Mouse (Mus musculus) kidney, embryonic 15.5 days (tissue): Measurements from ENCODE around the gene Myadm. TPM values are rescaled to one million over a fixed set of nuclear protein-coding genes. Genes with fewer than 3 reads are reported as not detected.

ENCODE experiments used
- ATAC-seq: fragments of 200-750 bp; cut with Nextera tagmentation; replicated peaks from 2 replicates; pipeline ENCODE4 v1.8.0; 2017; ENCODE audit warnings: moderate TSS enrichment; ENCODE audit not compliant: low FRiP score
- H3K27ac ChIP-seq: fragments of 300-500 bp; sonication (generic); 2 replicates; pipeline ENCODE4 v1.5.1; 2015; ENCODE audit warnings: mild to moderate bottlenecking, inconsistent platforms
- H3K27me3 ChIP-seq: fragments of 300-500 bp; sonication (generic); 2 replicates; pipeline ENCODE4 v1.6.1; 2015; ENCODE audit warnings: inconsistent platforms
- H3K36me3 ChIP-seq: fragments of 300-500 bp; sonication (generic); 2 replicates; pipeline ENCODE4 v1.6.1; 2015; ENCODE audit warnings: inconsistent platforms
- H3K4me1 ChIP-seq: fragments of 300-500 bp; sonication (generic); 2 replicates; pipeline ENCODE4 v1.6.1; 2015; ENCODE audit warnings: inconsistent platforms
- H3K4me2 ChIP-seq: fragments of 300-500 bp; sonication (generic); 2 replicates; pipeline ENCODE4 v1.6.1; 2015; ENCODE audit warnings: moderate library complexity, mild to moderate bottlenecking, inconsistent platforms
- H3K4me3 ChIP-seq: fragments of 300-500 bp; sonication (generic); replicated peaks from 2 replicates; pipeline ENCODE4 v1.5.1; 2015; ENCODE audit warnings: mild to moderate bottlenecking, inconsistent platforms
- H3K9ac ChIP-seq: fragments of 300-500 bp; sonication (generic); 2 replicates; pipeline ENCODE4 v1.6.1; 2015; ENCODE audit warnings: mild to moderate bottlenecking, inconsistent platforms
- H3K9me3 ChIP-seq: fragments of 300-500 bp; sonication (generic); replicated peaks from 2 replicates; pipeline ENCODE4 v1.6.1; 2016; ENCODE audit warnings: inconsistent platforms
- WGBS: fragments of 180-500 bp; shearing (Covaris S2); methylation state at CpG from one replicate; pipeline ENCODE4 v1.1.7; 2015; ENCODE audit warnings: mixed read lengths; 5-methylcytosine and 5-hydroxymethylcytosine counted together
- polyA plus RNA-seq: library from polyadenylated mRNA; unstranded; fragments of >200 nt; fragmentation: Nextera tagmentation; extraction: Ambion mirVana; gene quantifications from 2 replicates; pipeline ENCODE4 v1.2.1, GENCODE M21; 2015

The Myadm gene
- polyA plus RNA-seq, 1 experiment from 2014 or later = 93.8 TPM

- Histone ChIP-seq H3K4me2 (peak overlapping the region; percentile 74), H3K27me3 (peaks cover 61% of the 10 kb centered on the region), H3K27ac (no peak overlapping the region), H3K9me3 (no peaks in the 10 kb centered on the region), H3K4me1 (peaks cover 31% of the 10 kb centered on the region), H3K4me3 (peak overlapping the region; percentile 40), H3K36me3 (peaks cover 21% of the 10 kb centered on the region), H3K9ac (no peak overlapping the region)
- ATAC-seq = peak; percentile 20; the same call in 1 of the 2 replicates
- WGBS = 0% methylated on average over 24 of the region's 29 CpGs
These were observed 14.4 kb downstream of the Myadm start for GRCm38 (mm10) chr7:3303276-3303781.

- no peak overlapping the region for H3K9ac ChIP-seq
- peaks cover 16% of the 10 kb centered on the region for H3K36me3 ChIP-seq
- no peak overlapping the region for H3K27ac ChIP-seq
- 5% methylated on average over 12 of the region's 12 CpGs for WGBS
- H3K27me3 ChIP-seq = peaks cover 61% of the 10 kb centered on the region
- peaks cover 31% of the 10 kb centered on the region for H3K4me1 ChIP-seq
- H3K9me3 ChIP-seq = no peaks in the 10 kb centered on the region
- no peak for ATAC-seq
- peak overlapping the region; percentile 74 for H3K4me2 ChIP-seq
- H3K4me3 ChIP-seq = peak overlapping the region; percentile 40
These were observed 14.9 kb downstream of the Myadm start for GRCm38 (mm10) chr7:3303789-3304188.

GRCm38 (mm10) chr7:3304298-3304697 is 15.4 kb downstream of the Myadm start:
- H3K36me3 ChIP-seq = peaks cover 11% of the 10 kb centered on the region; the same call in 1 of the 2 replicates
- no peak overlapping the region for H3K27ac ChIP-seq
- peaks cover 61% of the 10 kb centered on the region for H3K27me3 ChIP-seq
- ATAC-seq = no peak
- H3K4me2 ChIP-seq = peak overlapping the region; percentile 74; the same call in 1 of the 2 replicates
- no peaks in the 10 kb centered on the region for H3K9me3 ChIP-seq
- WGBS = 6% methylated on average over 10 of the region's 10 CpGs
- H3K9ac ChIP-seq = no peak overlapping the region
- H3K4me3 ChIP-seq = 0 out of 2 replicates have a peak overlapping the region, but pooled peaks have one; percentile 40
- H3K4me1 ChIP-seq = peaks cover 31% of the 10 kb centered on the region

- ATAC-seq = no peak
- Histone ChIP-seq H3K9ac (no peak overlapping the region), H3K27ac (no peak overlapping the region), H3K4me2 (no peak overlapping the region), H3K4me3 (no peak overlapping the region), H3K27me3 (peaks cover 54% of the 10 kb centered on the region), H3K36me3 (no peaks in the 10 kb centered on the region), H3K4me1 (peaks cover 31% of the 10 kb centered on the region), H3K9me3 (no peaks in the 10 kb centered on the region)
- WGBS = 71% methylated on average over 3 of the region's 3 CpGs
These were observed 17.5 kb downstream of the Myadm start for GRCm38 (mm10) chr7:3306400-3306799.

GRCm38 (mm10) chr7:3308646-3309045 is 19.8 kb downstream of the Myadm start:
- Histone ChIP-seq H3K36me3 (no peaks in the 10 kb centered on the region), H3K27me3 (peaks cover 35% of the 10 kb centered on the region), H3K4me1 (peaks cover 9% of the 10 kb centered on the region), H3K4me3 (no peak overlapping the region), H3K9me3 (no peaks in the 10 kb centered on the region), H3K27ac (no peak overlapping the region), H3K9ac (no peak overlapping the region), H3K4me2 (no peak overlapping the region)
- no peak for ATAC-seq
- WGBS = 14% methylated on average over 4 of the region's 4 CpGs

GRCm38 (mm10) chr7:3310233-3310632 is 21.4 kb downstream of the Myadm start:
- Histone ChIP-seq H3K4me3 (no peak overlapping the region), H3K36me3 (no peaks in the 10 kb centered on the region), H3K27ac (no peak overlapping the region), H3K27me3 (peaks cover 19% of the 10 kb centered on the region), H3K4me1 (no peaks in the 10 kb centered on the region), H3K9me3 (no peaks in the 10 kb centered on the region), H3K9ac (no peak overlapping the region), H3K4me2 (no peak overlapping the region)
- no peak for ATAC-seq
- WGBS = 97% methylated on average over 7 of the region's 7 CpGs

- H3K9ac ChIP-seq = no peak overlapping the region
- no peak overlapping the region for H3K27ac ChIP-seq
- WGBS = 78% methylated on average over 8 of the region's 8 CpGs
- H3K9me3 ChIP-seq = no peaks in the 10 kb centered on the region
- no peaks in the 10 kb centered on the region for H3K27me3 ChIP-seq
- no peak overlapping the region for H3K4me3 ChIP-seq
- H3K4me2 ChIP-seq = no peak overlapping the region
- 0 out of 2 replicates have a peak, but pooled peaks cover 5% of the 10 kb centered on the region for H3K4me1 ChIP-seq
- ATAC-seq = no peak
- H3K36me3 ChIP-seq = no peaks in the 10 kb centered on the region
These were observed 24.7 kb downstream of the Myadm start for GRCm38 (mm10) chr7:3313571-3313970.

GRCm38 (mm10) chr7:3314121-3314520 is 25.2 kb downstream of the Myadm start:
- H3K4me3 ChIP-seq = no peak overlapping the region
- H3K4me1 ChIP-seq = 0 out of 2 replicates have a peak, but pooled peaks cover 5% of the 10 kb centered on the region
- H3K27me3 ChIP-seq = no peaks in the 10 kb centered on the region
- ATAC-seq = 0 out of 2 replicates have a peak, but pooled peaks have one; percentile 40
- no peaks in the 10 kb centered on the region for H3K9me3 ChIP-seq
- H3K36me3 ChIP-seq = no peaks in the 10 kb centered on the region
- WGBS = 59% methylated on average over 5 of the region's 5 CpGs
- no peak overlapping the region for H3K4me2 ChIP-seq
- H3K9ac ChIP-seq = no peak overlapping the region
- H3K27ac ChIP-seq = no peak overlapping the region

GRCm38 (mm10) chr7:3317704-3318103 is 28.8 kb downstream of the Myadm start:
- Histone ChIP-seq H3K4me1 (0 out of 2 replicates have a peak, but pooled peaks cover 5% of the 10 kb centered on the region), H3K27me3 (no peaks in the 10 kb centered on the region), H3K4me3 (no peak overlapping the region), H3K4me2 (no peak overlapping the region), H3K9me3 (no peaks in the 10 kb centered on the region), H3K9ac (no peak overlapping the region), H3K27ac (no peak overlapping the region), H3K36me3 (no peaks in the 10 kb centered on the region)
- no peak for ATAC-seq
- WGBS = 44% methylated on average over 4 of the region's 4 CpGs

GRCm38 (mm10) chr7:3320856-3321255 is 32.0 kb downstream of the Myadm start:
- Histone ChIP-seq H3K4me3 (no peak overlapping the region), H3K4me2 (no peak overlapping the region), H3K36me3 (no peaks in the 10 kb centered on the region), H3K9ac (no peak overlapping the region), H3K4me1 (0 out of 2 replicates have a peak, but pooled peaks cover 5% of the 10 kb centered on the region), H3K27ac (no peak overlapping the region), H3K9me3 (no peaks in the 10 kb centered on the region), H3K27me3 (no peaks in the 10 kb centered on the region)
- 72% methylated on average over 3 of the region's 3 CpGs for WGBS
- no peak for ATAC-seq

GRCm38 (mm10) chr7:3323826-3324225 is 34.9 kb downstream of the Myadm start:
- no peak for ATAC-seq
- H3K4me1 ChIP-seq = no peaks in the 10 kb centered on the region

GRCm38 (mm10) chr7:3327961-3328360 is 39.1 kb downstream of the Myadm start:
- Histone ChIP-seq H3K4me2 (no peak overlapping the region), H3K36me3 (no peaks in the 10 kb centered on the region), H3K4me1 (peaks cover 30% of the 10 kb centered on the region), H3K27ac (no peak overlapping the region), H3K27me3 (peaks cover 18% of the 10 kb centered on the region), H3K9me3 (no peaks in the 10 kb centered on the region), H3K4me3 (no peak overlapping the region), H3K9ac (no peak overlapping the region)
- no peak for ATAC-seq
- 74% methylated on average over 4 of the region's 4 CpGs for WGBS

More at GRCm38 (mm10) chr7:3323826-3324225, 34.9 kb downstream of the Myadm start:
- Histone ChIP-seq H3K27ac (no peak overlapping the region), H3K4me3 (no peak overlapping the region), H3K36me3 (no peaks in the 10 kb centered on the region), H3K27me3 (no peaks in the 10 kb centered on the region), H3K4me2 (no peak overlapping the region), H3K9ac (no peak overlapping the region), H3K9me3 (no peaks in the 10 kb centered on the region)
- 93% methylated on average over 1 of the region's 1 CpGs for WGBS
